Mouse (Mus musculus) Muller cell, postnatal 12 days (primary cell): ENCODE data around the gene Madd.

Experiments used
- DNase-seq: peaks from one replicate; pipeline ENCODE4 v3.0.0-alpha.2; 2015; ENCODE audit errors: inconsistent ontology term

Gene Madd

GRCm38 (mm10) chr2:91175490-91175889, 8.1 kb downstream of the Madd start:
- no peak for DNase-seq

GRCm38 (mm10) chr2:91169587-91170322, 13.9 kb downstream of the Madd start:
- no peak for DNase-seq

- no peak for DNase-seq
Measured at GRCm38 (mm10) chr2:91167629-91168028, 16.0 kb downstream of the Madd start.

GRCm38 (mm10) chr2:91164991-91165390, 18.6 kb downstream of the Madd start:
- no peak for DNase-seq

GRCm38 (mm10) chr2:91163532-91163931, 20.1 kb downstream of the Madd start:
- DNase-seq: no peak

GRCm38 (mm10) chr2:91162952-91163351, 20.7 kb downstream of the Madd start:
- no peak for DNase-seq

- no peak for DNase-seq
Measured at GRCm38 (mm10) chr2:91160591-91160990, 23.0 kb downstream of the Madd start.

- DNase-seq: no peak
Measured at GRCm38 (mm10) chr2:91157002-91157752, 26.5 kb downstream of the Madd start.

- DNase-seq: no peak
Measured at GRCm38 (mm10) chr2:91154091-91154490, 29.5 kb downstream of the Madd start.

- DNase-seq: no peak
Measured at GRCm38 (mm10) chr2:91152885-91153377, 30.7 kb downstream of the Madd start.

- no peak for DNase-seq
Measured at GRCm38 (mm10) chr2:91151331-91151730, 32.3 kb downstream of the Madd start.

- DNase-seq: no peak
Measured at GRCm38 (mm10) chr2:91148101-91148500, 35.5 kb downstream of the Madd start.

- no peak for DNase-seq
Measured at GRCm38 (mm10) chr2:91143401-91143800, 40.2 kb downstream of the Madd start.

GRCm38 (mm10) chr2:91142920-91143319, 40.7 kb downstream of the Madd start:
- DNase-seq: no peak

GRCm38 (mm10) chr2:91139764-91140163, 43.9 kb downstream of the Madd start:
- DNase-seq: no peak

GRCm38 (mm10) chr2:91139311-91139710, 44.3 kb downstream of the Madd start:
- no peak for DNase-seq

- no peak for DNase-seq
Measured at GRCm38 (mm10) chr2:91137481-91137880, 46.2 kb downstream of the Madd start.

- no peak for DNase-seq
Measured at GRCm38 (mm10) chr2:91136513-91137412, 46.9 kb downstream of the Madd start.

GRCm38 (mm10) chr2:91132035-91132434, 51.6 kb downstream of the Madd start:
- no peak for DNase-seq

- DNase-seq: no peak
Measured at GRCm38 (mm10) chr2:91131251-91131650, 52.4 kb downstream of the Madd start.

- peak; percentile 5 for DNase-seq
Measured at GRCm38 (mm10) chr2:91130126-91130525, 53.5 kb downstream of the Madd start.

- DNase-seq: no peak
Measured at GRCm38 (mm10) chr2:91128761-91129160, 54.9 kb downstream of the Madd start.
